Mouse (Mus musculus): Measurements from ENCODE around the gene Tmem176a.

The Tmem176a gene

GRCm38 (mm10) chr6:48894203-48894602 lies 53.5 kb downstream of the Tmem176a start:
- DNase-seq (ENCODE audit: low spot score) = no peak

DNA sequence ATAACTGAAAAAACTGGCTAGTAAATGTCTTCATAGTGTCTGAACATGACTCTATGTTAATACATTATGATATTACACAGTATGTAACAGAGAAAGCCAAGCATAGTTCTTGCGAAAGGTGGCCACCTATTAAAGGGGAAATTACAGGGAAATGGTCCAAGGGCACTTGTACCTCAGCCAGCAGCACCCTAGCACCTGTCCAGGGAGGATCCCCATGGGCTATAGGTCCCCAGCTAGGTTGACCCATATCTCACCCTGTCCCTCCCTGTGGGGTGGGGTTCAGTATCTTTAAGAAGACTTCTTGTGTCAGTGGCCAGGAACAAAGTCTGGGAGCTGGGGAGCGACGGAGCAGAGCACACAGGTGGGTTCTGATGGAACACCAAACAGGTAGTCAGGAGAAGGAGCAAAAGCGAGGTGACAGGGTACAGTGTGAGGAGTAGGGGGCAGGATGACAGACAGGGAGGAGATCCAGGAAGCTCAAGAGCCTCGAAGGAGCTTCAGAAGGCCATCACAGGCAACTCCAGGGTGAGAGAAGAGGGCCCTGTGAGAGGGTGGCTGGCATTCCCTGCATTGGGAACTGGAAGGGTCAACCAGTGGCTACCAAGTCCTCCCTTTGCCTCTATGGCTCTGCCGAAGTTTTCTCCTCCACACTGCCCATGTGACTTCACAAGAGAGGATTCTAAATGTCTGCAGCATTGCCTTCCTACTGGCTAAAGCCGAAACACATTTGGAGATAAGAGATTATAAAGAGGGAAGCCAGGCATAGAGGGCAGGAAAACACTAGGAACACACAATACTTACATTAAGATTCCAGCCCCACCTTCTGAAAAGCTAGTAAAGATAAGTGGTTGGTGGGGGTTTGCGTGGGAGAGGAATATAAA lies 54.5 kb downstream of the Tmem176a start:
- no peak for DNase-seq (ENCODE audit: low spot score)

- DNase-seq (ENCODE audit: low spot score) = no peak
These were observed 55.2 kb downstream of the Tmem176a start for GRCm38 (mm10) chr6:48895941-48896340.

Measured in T-cell, adult 2 months (primary cell).